Mouse (Mus musculus): ENCODE results near the gene Rmdn3. TPM values are rescaled to one million over a fixed set of nuclear protein-coding genes. Genes with fewer than 3 reads are reported as not detected.

Gene Rmdn3
- total RNA-seq (2021) = 10 to 100 TPM; 59.4 to 61.8 TPM

- DNase-seq = peak; percentile 94 to 96
Observed at GRCm38 (mm10) chr2:119156681-119157572, at the start of gene Rmdn3. Rmdn3 (minus strand) TSS chr2:119157034.

DNA sequence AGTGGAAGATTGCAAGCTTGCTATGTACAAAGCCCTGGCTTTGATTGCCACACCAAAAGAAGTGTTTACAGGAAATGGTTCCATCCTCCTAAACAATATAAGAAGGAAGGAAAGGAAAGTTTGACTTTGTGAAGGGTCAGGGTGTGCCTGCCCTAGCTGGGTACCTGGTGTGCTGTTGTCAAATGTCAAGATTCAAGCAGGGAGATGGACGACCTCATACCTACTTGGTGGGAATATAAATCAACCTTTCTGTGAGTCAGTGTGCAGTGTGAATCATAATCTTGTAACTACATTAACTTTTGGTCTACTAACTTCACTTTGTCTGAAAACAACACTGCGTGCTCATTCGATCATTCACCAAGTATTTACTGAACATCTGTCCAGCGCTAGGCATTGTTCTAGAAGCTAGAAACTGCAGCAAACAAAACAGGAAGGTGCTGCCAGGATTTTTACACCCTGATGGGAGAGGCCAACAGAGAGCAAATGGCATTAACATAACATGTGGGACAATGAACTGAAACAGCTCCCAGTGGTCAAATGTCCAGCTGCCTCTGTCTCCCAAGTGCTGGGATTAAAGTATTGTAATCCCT is 47.1 kb upstream of the Rmdn3 start:
- no peak for DNase-seq

DNA sequence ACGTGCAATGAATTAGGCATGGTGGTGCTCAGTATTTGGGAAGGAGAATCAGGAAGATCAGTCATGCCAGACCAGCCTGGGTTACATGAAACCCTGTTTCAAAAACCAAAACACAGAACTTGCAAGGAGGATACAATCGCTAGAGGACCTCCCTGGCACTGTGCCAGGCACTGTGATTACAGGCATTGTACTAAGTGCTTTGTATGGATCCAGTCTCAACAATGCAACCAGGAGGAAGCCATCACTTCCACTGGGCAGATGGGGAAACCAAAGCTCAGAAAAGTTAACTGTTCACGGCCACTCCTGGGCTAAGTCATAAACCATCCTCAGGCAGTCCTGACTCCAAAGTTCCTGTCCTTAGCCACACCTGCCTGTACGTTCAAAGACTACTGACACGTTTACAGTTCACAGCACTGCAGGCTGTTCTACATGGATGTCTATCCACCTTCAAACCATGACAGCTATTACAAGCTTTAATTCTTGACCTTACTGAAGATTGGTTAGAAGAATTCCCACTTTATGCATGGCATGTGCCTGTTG is 46.1 kb upstream of the Rmdn3 start:
- DNase-seq = no peak

GRCm38 (mm10) chr2:119198934-119199333 is 42.1 kb upstream of the Rmdn3 start:
- DNase-seq = no peak

DNA sequence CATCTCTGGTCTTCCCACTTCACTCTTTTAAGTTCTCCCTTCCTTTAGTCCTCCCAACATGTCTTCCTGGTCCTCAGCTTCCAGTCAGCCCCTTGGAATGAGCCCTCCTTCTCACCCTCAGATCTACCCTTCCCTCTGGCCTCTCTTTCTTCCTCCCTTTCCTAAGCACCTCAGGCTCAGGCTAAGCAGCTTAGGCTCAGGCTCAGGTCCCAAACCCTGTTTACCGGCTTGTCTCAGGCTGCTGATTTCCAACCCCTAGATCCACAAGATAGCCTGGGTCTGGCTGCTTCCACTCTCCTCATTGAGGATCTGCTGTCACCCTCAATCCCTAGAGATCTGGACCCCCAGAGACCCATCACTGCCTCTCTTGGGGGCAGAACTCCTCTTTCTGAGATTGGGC is 41.2 kb upstream of the Rmdn3 start:
- DNase-seq = no peak

DNA sequence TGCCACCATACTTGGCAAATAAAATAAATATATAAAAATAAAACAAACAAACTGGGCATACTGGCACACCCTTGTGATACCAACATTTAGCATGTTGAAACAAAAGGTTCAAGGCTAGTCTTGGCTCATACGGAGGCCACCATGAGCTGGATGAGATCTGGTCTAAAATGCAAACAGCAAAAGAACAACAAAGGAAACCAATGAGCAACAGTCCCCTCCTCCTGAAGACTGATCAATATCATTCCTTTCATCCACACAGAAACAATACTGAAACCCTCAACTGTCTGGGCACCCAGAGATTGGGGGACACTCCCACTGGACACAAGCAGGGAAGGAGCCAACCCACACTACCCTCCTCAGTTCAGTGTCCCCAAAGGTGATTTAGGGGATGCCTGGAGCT is 40.7 kb upstream of the Rmdn3 start:
- DNase-seq = no peak

DNA sequence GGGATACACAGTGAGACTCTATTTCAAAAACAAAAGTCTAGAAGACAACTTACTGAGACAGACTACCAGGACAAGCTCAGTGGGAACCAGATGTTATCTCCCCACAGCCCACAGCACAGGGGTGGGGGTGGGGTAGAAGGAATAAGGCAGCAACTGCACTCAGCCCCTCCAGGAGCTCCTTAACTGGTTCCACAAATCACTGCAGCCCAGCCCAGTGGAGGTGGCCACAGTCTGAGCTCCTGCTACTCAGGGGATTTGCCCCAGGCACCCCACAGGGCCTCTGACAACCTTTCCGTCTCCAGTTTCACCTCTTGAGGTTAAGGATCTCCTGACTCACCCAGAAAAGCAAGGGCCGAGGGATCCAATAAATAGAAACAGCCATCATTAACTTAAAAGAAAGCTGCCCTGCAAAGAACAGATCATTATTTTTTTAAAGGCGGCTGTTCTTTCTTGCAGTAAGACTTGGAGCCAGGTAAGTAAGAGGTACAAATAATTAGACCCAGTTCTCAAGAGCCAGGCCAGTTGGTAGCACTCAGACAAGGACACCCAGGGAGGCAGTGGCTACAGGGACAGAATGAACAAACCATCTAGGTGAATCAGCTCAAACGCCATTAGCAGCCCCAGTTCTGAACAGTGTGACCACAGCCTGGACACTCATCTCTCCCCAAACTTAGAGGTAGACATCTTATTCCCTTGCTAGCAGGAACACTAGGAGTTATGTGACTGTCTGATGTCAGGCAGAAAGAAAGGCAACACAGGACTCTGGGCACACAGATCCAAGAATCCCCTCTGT is 39.7 kb upstream of the Rmdn3 start:
- DNase-seq = no peak

GRCm38 (mm10) chr2:119194140-119194539 is 37.3 kb upstream of the Rmdn3 start:
- no peak for DNase-seq

- no peak for DNase-seq
Observed at GRCm38 (mm10) chr2:119190969-119191368, 34.1 kb upstream of the Rmdn3 start.

GRCm38 (mm10) chr2:119189029-119189710 is 32.3 kb upstream of the Rmdn3 start:
- peak; percentile 80 to 81 for DNase-seq

DNA sequence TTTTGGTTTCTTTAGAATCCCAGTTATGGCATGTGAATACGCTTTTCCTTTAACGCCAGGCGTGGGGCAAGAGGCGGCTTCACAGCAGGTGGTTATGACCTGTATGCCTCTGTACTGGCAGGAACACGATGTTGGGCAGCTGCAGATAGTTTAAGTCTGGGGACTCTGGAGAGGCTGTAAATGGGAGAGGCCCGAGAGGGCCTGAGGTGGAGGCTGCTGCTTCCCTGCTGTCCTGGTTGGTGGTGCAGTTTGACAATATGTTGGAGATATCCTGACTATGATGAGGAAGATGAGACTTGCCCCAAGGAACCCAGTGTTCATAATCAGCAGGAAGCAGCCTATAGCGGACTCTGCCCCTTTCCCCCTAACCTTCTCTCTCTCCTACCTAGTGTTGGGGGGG is 26.1 kb upstream of the Rmdn3 start:
- DNase-seq = no peak

DNA sequence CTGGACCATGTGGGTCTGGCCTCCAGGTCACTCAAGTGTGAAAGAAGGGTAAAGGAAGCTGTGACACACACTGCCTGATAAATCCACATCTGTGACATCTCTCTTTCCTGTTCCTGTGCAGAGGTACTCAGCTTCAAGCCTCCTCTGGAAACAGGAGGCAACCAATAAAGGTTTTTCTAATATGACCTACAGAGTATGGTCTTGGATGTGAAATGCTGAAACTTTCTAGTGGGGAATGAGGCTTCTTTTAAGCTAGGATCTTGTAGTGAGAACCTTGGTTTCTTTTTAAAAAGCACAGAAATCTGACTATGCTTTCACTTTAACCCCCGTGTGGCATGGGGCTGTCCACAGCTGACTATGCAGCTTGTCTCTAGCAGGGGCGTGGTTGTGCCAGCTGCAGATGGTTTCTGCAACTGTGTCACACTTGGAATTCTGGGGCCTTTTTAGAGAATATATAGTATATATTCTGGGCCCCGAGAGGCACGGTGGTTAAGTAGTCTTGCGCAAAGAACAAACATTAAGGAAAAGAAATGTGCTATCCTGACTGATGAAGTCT is 20.6 kb upstream of the Rmdn3 start:
- DNase-seq = no peak

DNA sequence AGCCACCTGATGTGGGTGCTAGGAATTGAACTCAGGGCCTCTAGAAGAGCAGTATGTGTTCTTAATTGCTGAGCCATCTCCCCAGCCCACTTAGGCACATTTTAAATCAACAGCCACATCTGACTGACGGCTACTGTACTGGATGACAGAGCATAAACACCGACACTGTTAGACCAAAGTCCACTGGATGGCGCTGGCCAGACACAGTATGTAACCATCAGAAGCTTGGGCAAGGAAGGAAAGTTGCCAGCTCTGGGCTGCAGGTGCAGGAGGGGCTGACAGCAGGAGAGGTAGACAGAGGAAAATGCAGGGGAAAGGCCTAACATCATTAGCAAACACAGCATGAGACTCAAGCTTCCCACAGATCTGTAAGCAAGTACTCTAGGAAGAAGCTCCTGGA is 19.9 kb upstream of the Rmdn3 start:
- no peak for DNase-seq

- DNase-seq = no peak
Observed at GRCm38 (mm10) chr2:119175614-119176013, 18.8 kb upstream of the Rmdn3 start.

- no peak for DNase-seq
Observed at GRCm38 (mm10) chr2:119174866-119175265, 18.0 kb upstream of the Rmdn3 start.

DNA sequence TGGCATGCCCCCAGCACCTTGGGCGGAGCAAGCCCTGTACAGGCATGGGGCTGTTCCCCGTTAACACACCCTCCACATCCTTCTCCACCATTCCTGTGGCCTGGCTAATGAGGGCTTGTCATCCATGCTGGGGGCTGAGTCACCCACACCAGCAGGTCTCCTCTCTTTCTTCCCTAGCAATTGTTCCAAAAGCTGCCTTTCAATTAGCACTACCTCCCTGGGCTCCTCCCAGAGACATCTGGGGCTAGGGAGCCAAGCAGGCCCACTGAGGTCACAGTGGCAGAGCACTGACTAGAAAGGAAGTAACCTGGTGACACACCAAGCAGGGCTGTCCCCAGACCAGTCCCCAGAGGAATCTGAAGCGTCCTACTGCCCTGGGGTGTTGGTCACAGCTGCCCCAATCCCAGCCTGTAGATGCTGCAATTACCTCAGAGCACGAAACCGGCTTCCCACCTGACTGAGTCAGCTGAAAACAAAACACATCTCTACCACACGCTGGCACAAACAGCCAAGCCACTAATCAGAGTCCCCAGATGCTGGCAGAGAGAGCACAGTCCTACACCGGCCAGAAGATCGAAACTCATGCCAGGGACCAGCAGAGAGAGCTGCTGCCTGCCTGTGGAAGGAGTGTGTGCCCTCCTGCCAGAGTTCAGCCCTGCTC is 17.3 kb upstream of the Rmdn3 start, which contains the start of gene Gm14137:
Gm14137 (plus strand) TSS at position 519 of the 661 bp plus-strand sequence.
- no peak for DNase-seq

DNA sequence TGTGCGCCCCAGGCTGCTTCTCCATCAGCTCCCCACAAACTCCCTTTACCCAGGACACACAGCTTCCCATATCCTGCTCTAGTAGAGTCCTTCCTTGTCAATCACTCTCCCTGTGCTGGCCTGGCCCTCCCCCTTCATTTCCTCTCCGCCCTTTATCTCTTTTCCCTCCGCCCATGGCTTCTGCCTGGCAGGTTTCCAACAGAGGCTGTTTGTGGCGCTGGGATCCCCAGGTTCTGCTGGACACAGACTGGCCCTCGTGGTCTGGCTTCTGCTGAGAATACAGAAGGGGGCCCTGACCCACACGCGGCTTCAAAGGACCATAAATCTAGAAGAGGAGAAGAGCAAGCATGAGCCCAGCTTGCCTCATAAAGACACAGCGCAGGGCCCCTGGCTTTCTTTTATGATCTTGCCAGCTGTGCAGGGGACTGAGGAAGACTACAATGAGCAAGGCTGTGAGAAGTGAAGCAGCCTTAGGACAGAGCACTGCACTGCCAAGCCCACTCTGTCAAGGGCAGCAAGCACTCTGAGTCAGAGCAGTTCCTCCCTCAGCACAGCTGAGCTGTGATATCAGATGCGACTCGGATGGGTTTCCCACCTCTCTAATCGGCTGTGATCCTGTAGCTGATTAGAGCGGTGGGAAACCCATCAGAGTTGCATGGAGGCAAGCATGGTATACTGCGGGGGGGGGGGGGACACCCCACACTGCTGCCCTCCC is 16.2 kb upstream of the Rmdn3 start:
- peak in 1 of 2 experiments; percentile 9 for DNase-seq

GRCm38 (mm10) chr2:119172446-119172845 is 15.6 kb upstream of the Rmdn3 start:
- no peak for DNase-seq

DNA sequence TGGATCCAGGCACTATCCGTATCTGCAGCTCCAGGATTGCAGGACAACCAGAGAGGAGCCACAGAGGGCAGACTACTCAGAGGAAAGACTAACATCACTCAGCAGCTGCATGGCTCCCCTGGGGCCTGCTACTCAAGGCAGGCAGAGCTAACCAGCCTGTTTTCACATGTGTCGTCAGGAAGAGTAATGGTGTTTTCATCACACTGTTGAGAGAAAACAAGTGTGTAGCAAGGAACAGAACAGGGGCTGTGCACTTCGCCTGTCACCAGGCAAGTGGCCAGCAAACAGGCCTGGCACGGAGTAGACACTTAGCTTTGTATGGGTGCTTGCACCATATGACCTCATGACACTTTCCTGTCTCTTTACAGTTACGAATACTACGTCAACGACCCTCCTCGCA is 14.7 kb upstream of the Rmdn3 start:
- DNase-seq = no peak

DNA sequence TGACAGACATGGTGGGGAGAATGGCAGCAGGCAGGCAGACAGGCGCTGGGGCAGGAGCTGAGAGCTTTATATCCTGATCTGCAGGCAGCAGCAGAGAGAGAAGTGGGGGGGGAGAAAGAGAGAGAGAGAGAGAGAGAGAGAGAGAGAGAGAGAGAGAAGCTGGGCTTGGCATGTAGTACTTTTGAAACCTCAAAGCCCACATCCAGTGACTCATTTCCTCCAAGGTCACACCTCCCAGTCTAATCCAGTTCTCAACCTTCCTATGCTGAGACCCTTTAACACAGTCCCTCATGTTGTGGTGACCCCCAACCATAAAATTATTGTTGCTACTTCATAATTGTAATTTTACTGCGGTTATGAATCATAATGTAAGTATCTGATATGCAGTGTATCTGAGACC is 13.4 kb upstream of the Rmdn3 start:
- DNase-seq = no peak

- DNase-seq = no peak
Observed at GRCm38 (mm10) chr2:119167866-119168256, 11.0 kb upstream of the Rmdn3 start.
